Mouse (Mus musculus): ENCODE measurements around the gene Vgll4.

GRCm38 (mm10) chr6:114941201-114941849 lies 28.5 kb downstream of the Vgll4 start:
- TF ChIP-seq POLR2A (IDR thresholded peaks at IDR 0.05; ENCODE audit: insufficient read depth, low read depth, low read length) (no peak), EP300 (IDR thresholded peaks at IDR 0.05; ENCODE audit: insufficient read depth, low read depth, low read length) (0 out of 2 replicates have a peak, but pooled peaks have one; percentile 7)

All from heart, adult 2 months (tissue).